Mouse (Mus musculus) 3134 (cell line): Measurements from ENCODE around the gene Islr2.

Experiments
- DNase-seq: peaks from one replicate; pipeline ENCODE4 v3.0.0-alpha.2; 2011; ENCODE audit warnings: low spot score; ENCODE audit not compliant: insufficient read length; ENCODE audit errors: extremely low read depth

Gene Islr2

DNA sequence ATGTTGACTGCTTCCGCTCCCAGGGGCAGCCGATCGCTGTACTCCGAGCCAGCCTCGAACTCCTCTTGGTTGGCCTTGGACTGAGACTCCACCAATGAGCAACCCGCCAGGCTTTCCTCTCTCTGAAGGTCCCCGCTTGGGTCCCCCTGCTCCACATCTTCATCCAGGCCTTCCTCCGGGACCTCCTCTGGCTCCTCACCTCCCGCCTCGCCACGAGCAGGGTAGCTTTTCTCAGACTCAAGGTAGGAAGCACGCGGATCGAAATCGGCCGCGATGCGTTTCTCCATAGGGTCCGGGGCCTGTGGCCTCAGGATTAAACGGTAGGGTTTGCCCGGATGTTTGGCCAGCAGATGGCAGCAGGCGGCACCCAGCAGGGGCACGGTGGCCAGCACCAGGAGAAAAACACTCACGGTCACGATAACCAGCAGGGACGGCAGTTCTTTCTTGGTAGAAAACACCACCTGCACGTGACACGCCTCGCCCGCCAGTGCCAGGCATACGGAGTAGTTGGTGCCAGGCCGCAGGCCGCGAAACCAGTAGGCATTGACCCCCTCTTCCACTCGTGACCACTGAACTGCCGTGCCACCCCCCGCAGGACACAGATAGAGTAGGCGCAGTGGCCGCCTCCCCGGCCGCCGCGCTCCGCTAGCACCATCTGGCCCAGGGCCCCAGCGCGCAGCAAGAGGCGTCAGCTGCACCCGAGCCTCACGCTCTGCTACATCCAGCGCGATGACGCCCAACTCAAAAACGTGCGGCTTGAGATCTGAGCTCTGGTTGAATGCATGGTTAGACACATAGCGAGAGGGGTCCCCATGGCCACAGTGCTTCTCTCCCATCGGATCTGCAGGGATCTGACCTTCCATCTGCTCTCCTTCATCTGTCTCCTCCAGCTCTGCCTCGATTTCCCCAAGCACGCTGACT, 6.1 kb downstream of the Islr2 start:
- DNase-seq = no peak

DNA sequence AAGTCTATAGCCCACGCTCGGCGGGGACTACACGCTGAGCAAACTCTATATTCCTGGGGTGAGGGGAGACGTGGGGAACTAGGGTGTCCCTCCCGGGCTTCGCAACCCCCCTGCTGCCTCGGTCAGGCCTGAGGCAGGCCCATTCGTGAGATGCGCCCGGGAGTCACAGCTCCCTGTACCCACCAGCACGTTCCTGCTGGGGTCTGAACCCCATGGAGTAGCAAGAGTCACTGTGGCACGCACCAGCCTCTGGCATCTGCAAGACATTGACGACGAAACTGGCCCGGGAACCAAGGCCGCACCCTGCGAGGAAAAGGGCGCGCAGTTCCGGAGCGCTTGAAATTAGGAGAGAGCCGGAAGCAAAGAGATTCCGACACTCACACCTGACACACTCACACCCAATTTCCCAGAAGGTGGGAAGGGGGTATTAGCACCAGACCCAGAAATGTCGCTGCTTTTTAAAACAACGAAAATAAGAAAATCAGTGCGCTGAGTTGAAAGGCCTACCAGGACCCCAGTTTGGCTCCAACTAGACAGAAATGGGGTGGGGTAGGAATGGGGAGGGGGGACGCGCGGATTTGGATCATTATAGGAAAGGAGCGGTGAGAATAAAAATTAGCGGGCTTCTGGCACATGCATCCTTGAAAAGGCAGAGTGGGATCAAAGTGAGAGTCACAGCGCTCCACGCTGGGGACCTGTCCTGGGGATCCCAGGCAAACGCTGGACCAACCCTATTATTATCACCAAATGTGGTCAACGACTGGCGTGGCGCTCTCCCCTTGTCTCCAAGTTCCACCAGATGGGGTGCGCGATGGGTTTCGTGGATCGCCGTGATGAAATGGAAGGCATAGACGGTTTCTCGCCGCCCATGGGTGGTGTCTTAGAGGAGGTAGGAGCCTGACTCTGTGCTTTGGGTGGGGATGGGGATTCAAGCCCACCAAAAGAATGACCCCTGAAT, 7.2 kb downstream of the Islr2 start:
- no peak for DNase-seq

DNA sequence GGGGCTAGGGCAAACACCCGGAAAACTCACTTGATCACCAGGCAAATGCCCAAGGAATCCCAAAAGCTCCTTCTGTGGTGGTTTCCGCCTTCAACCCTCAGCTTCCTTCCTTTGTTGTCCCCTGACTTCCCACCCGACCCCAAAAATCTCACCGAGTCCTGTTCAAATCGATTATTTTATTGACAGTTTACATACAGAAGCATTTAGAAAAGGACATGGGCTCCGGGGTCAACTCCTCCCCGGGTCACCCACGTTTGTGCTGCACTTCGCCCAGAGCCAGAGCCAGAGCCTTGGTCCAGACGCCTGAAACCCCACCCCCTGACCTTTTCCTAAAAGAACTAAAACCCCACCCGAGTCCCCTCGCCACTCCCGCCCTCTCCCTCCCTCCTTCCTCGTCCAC, 8.0 kb downstream of the Islr2 start:
- no peak for DNase-seq

DNA sequence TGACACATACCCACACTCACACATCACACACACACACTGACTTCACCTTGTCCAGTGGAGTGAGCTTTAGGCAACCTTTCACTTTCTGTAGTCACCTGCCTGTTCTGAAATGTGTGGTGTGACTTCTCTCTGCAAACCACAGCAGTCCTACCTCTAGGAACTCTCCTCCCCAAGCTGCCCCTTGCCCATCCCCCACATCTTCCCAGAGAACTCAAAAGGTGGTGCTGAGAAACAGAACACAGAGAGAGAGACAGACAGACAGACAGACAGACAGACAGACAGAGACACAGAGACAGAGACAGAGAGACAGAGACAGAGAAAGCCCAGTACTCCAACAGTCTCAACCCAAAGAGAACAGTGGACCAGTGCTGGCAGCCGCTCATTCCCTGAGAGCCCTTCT, 8.4 kb downstream of the Islr2 start:
- DNase-seq = no peak

DNA sequence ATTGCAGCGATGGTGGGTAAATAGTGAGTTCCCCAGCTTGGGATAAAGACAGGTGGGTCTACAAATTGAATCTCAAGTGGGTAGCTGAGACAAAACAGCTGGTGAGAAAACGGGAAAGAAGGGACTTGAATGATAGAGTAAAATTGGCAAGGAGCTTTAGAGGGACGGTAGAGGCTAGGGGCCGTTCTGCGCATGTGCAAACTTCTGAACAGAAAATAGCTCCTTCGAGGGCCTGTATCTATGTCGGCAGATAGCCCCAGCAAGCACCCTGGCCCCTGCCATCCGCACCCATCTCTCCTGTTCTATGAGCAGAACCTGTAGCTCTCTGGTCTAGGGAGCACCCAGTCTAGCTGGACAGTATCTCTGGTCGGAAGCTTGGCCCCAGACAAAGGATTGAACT, 9.9 kb downstream of the Islr2 start:
- DNase-seq = no peak

DNA sequence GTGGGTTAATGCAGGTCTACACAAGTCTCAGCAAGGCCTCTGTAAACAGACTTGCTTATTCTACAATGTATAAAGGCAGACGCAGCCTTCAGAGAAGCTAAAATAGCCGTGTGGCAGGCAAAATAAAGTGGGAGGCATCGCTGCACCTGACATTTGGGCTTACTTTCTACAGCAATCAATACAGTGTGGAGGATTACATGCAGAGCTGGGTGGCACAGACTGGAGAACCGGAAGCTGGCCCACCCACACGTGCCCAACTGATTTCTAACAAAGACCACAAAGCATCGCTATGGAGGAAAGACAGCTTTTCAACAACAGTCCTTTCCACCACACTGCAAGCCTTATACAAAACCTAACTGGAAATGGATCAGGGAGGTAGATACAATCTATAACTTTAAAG, 19.7 kb downstream of the Islr2 start:
- DNase-seq = no peak

DNA sequence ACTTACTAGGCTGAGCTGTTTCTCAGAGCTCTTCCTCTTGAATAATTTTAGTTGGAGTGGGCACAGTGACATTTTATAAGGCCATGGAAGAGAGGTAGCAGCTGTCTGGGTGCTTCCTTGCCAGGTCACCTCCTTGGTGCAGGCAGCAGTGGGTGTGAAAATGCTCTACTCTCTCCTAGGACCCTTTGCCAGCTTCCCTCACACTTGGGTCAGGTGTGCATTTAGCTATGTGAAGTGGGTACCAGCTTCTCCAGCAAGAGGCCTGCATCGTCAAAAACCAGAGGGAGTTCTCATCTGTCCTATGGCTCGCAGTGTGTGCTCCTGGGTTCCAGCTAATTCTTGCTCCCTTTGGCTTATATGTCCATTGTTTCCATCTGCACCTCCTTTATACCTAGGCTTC, 24.7 kb downstream of the Islr2 start:
- DNase-seq = no peak

DNA sequence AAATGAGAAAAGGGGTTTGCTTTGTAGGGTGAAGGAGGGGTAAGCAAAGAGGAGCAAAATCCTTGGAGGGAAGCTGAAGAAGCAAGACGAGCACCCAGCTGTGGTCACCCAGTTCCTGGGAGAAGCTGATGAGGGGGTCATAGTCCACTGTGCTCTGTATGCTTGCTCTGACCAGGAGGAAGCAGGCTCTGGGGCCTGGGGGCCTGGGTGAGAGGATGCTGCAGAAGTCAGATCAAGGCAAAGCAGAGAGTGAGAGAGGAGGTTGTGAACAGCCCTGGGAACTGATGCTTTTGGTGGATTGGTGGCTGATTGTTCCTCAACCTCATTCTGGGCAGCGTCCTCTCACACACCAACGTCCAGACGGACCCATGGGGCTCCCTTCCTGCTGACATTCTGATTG, 27.0 kb downstream of the Islr2 start:
- DNase-seq = no peak

DNA sequence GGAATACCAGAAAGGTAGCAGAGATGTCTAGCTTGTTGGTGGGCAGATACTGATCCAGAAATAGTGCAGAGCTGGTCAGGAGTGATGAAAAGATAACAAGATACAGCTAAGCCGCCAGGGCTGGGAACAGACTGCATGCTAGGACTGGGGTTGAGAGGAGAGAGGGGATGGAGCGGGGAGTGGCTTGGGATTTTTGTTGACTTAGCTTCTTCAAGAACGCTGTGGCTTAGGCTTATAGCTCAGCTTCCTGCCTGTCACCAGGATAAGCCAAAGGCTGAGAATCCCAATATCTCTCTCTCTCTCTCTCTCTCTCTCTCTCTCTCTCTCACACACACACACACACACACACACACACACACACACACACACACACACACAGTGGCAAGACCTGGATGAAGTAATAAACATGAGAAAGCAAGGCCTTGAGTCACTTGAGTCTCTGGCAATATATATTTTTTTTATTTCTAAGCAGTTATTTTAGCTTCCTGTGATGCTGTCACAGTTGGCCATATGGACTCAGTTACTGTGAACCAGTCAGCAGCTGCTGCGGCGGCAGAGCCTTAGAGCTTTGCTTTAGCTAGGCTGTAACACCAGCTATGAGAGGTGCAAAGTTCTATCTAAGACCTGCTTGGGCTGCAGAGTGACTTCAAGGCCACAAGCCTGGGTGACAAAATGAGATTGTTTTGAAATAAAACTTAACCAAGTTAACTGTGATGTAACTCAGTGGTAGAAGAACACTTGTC, 28.2 kb downstream of the Islr2 start:
- DNase-seq = no peak

DNA sequence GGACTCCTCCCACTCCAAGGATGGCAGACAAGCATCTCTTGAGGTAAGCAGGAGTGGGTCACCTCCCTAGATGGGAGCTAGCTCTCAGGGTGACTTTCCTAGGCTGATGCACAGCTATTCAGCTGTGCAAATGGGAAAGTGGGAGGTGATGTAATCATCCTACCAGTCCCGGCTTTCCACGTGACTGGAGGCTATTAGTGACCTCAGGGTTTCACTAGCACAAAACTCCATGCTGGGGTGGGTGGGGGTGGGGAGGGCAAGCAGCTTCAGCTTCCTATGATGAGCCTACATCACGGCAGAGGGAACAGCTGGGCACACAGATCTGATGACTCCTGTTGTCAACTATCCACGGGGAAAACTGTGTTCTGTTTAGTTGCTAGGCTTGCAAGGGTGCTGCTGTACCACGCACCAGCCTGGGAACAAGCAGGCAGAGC, 29.3 kb downstream of the Islr2 start:
- DNase-seq = no peak

DNA sequence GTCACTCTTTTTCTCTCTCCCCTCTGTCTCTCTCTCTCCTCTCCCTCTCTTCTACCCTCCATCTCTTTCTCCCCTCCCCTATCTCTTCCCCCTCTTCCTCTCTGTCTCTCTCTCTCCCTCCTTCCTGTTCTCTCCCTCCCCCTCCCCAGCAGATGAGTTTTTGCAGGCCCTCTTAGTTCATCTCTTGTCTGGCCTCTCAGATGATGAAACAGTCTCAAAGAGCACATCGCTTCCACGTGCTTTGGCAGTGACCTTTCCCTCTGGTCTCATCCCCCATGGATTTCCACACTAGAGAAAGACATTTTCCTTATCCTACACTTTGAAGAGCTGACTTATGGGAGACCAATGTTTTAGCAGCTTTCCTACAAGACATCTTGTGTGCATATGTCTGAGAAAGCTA, 31.3 kb downstream of the Islr2 start:
- DNase-seq = no peak

DNA sequence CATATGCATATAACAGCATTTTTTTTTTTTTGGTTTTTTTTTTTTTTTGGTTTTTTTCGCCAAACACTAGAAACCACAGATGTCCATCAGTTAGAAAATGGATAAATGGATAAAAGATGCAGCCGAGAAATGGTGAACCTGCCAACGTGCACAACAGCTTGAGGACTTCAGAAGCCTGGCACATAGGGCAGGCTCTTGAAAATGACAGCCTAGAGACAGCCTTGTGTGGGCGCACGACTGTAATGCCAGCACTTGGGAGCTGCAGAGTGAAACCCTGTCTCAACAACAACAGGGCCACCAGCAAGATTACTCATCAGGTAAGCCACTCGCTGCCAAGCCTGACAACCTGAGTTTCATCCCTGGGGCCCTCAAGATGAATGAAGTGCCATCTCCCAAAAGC, 34.7 kb downstream of the Islr2 start:
- no peak for DNase-seq

DNA sequence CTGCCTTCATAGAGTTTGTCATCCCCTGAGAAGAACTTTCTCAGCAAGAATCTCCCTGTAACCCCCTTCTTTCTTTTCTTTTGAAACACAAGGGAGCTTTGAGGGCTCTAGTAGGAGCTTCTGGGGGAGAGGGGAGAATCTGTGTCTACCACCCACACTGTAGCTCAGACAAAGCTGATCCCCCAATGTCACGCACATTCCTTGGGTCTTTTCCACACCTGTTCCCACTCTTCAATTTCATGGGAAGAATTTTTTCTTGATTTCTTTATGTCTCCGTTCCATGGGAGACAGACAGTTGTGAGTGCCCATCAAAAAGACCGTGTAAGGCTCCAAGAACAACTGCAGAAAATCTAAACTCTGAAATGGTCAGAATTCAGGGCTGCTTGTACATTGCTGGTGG, 35.2 kb downstream of the Islr2 start:
- no peak for DNase-seq

DNA sequence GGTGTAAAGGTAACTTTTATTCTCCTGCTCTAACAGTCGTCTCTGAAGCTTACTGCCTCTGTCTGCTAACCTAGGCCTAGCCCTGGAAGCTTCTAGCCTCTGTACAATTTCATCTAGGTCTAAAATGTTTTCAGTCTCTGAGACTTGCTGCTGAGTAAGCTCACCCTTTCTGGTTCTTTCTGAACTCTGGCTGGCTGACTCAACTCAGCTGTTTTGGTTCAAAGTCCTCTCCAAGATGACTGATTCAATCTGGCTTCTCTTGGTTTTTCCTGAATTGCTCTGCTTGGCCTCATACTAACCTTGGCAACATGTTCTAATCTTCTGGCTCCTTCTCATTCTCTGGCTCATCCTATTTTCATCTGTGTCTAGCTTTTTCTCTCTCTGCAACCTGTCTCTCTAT, 38.3 kb downstream of the Islr2 start:
- DNase-seq = no peak

DNA sequence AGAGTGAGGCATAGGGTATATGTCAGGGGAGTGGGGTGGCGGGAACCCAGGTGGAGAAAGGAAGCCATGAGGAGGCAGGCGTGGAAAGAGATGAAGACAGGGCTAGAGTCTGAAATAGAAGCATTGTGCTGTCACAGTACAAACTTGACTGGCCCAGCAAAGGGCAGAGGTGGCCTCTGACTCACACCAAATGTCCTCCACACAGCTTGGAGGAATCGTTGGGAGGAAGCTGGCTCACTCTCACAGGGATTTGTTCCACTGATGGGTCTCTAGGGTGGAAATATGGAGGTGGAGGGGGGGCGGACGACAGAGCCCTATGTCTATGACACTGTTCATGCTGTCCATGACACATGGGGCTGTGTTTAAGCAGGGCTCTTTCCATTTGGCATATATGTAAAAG, 41.0 kb downstream of the Islr2 start:
- DNase-seq = no peak

DNA sequence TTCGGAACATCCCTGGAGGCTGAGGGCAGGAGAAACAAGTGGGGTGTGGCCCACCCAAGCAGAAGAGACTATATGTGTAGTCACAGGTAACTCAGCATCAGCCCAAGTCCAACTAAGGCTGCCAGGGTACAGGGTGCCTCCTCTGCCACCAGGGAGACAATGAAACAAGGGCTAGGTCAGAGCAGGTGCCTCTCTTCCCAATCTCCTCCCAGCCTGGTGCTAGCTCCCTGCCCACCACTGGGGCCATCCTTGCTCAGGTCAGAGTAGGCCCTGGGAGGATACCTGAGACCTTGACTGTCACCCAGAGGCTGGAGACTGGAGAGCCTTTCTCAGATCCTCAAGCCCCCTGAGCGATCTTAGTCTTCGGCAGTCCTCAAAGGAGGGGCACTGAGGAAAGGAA, 41.9 kb downstream of the Islr2 start:
- DNase-seq = no peak

DNA sequence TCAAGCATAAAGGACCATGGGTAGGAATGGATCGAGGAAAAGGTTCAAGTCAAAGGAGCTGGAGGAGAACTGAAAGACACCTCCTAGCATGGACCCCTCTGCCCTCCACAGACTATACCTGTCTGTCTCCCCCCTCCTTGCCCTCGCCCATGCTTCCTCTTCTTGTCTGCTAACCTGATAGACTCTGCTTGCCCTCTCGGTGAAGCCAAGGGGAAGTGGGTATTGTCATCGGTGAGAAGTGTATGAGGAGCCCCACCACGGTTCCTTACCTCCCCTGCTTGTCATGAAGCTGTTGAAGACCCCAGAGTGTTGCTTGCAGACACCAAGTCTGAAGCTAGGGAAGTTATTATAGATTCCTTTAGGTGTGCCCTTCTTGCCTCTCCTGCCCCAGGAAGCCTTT, 43.8 kb downstream of the Islr2 start:
- no peak for DNase-seq

DNA sequence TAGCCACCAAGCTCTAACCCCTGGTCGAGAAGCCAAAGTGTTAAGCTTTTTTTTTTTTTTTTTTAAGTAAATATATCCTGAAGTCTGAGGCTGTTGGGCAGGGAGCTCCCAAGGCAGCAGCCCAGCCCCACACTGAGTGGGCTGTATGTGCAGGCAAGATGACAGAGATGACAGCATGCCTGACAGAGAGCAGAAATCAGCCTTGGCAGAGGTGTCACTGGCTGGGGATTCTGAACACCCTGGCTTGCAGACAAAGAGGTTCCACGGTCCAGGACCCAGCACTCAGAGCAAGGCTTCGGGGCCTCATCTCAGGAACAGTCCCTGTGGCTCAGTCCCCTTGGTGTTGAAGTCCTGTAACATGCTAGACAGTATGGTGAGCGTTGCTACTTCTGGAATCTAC, 44.3 kb downstream of the Islr2 start:
- DNase-seq = no peak

DNA sequence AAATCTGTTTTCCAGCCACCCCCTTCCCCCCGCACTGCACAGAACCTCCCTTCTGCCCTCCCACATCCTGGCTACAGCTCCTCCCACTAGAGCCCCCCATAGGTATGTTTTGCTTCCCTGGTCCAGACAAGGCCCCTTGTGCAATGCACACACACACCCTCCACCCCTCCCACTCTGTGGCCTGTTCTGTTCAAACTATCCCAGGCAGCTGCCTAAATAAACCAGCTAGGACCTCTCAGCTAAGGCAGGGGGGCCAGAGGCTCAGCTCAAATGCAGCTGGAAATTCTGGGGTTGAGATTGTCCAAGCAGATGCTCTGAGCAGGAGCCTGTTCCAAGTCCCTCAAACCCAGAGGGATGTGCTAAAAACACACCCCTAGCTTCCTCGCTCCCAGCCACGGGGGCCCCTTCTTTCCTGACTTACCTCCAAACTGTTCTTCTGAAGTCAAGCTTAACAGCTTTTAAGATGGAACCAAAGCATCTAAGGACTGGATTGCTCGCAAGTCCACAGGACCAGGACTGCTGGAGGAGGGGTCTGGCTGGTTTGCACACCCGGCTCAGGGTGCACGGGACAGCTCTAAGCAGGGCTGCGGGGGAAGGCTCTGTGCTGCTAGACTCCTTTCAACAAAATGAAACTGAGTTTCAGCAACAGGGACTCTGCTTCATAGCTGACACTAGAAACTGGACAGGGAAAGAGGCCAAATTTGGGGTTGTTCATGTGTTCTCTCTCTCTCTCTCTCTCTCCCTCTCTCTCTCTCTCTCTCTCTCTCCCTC, 45.4 kb downstream of the Islr2 start:
- DNase-seq = peak; percentile 28

DNA sequence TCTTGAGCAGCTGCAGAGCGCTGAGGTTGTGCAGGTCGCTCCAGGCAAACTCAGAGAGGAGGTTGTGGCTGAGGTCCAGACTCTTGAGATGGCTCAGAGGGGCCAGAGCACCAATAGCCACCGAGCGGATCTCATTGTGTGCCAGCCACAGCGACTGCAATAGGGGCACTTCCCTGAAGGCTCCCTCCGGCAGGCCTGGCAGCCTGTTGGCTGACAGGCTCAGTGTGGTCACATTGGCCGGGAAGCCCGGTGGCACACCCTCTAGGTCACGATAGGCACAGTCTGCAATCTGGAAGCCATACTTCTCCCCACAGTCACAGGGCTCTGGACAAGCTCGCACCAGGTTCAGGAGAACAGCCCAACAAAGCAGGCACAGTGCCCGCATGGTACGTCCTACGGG, 46.3 kb downstream of the Islr2 start:
- DNase-seq = no peak
